Mouse (Mus musculus): ENCODE data around the gene Cdc20.

- peak; percentile 84 for TF ChIP-seq POLR2A (IDR thresholded peaks at IDR 0.05; ENCODE audit: insufficient read depth, low read depth, low read length)
- peak; percentile 64 for TF ChIP-seq CTCF (IDR thresholded peaks at IDR 0.05)
Measured at GRCm38 (mm10) chr4:118427768-118428451, 9.2 kb downstream of the Cdc20 start, which contains the start of gene Elovl1.

Measured in heart, adult 2 months (tissue).